Mouse (Mus musculus) heart, adult 2 months (tissue): Measurements from ENCODE around the gene Abcg1.

Experiments used
- CTCF ChIP-seq: fragments of 200-600 bp; IDR thresholded peaks from 2 replicates; pipeline ENCODE4 v1.8.1; 2022; ENCODE audit warnings: antibody characterized with exemption, mild to moderate bottlenecking, moderate library complexity
- POLR2A ChIP-seq: fragments of 200-500 bp; IDR thresholded peaks from 2 replicates; pipeline ENCODE4 v1.6.1; 2011; ENCODE audit warnings: mild to moderate bottlenecking, low read depth, low read length, control low read depth; ENCODE audit not compliant: insufficient read depth

- TF ChIP-seq CTCF (no peak), POLR2A (peak; percentile 30; the same call in 1 of the 2 replicates)
These were observed 17.2 kb downstream of the Abcg1 start for GRCm38 (mm10) chr17:31074666-31075065.
